Mouse (Mus musculus) ES-E14 (cell line): Measurements from ENCODE around the gene Atp1b2.

ENCODE experiments used
- CHD2 ChIP-seq: IDR thresholded peaks from 2 replicates; pipeline ENCODE4 v1.6.1; 2014; ENCODE audit warnings: mild to moderate bottlenecking, low read depth, low read length, inconsistent platforms
- MAFK ChIP-seq: IDR thresholded peaks from 2 replicates; pipeline ENCODE4 v1.6.1; 2014; ENCODE audit warnings: mild to moderate bottlenecking, low read depth, low read length, inconsistent platforms; ENCODE audit not compliant: insufficient read depth
- ZC3H11A ChIP-seq: IDR thresholded peaks from 2 replicates; pipeline ENCODE4 v1.6.1; 2012; ENCODE audit warnings: low read depth, mild to moderate bottlenecking, inconsistent platforms, low read length, borderline replicate concordance
- ZNF384 ChIP-seq: IDR thresholded peaks from 2 replicates; pipeline ENCODE4 v1.6.1; 2012; ENCODE audit warnings: low read depth, low read length, inconsistent platforms

DNA sequence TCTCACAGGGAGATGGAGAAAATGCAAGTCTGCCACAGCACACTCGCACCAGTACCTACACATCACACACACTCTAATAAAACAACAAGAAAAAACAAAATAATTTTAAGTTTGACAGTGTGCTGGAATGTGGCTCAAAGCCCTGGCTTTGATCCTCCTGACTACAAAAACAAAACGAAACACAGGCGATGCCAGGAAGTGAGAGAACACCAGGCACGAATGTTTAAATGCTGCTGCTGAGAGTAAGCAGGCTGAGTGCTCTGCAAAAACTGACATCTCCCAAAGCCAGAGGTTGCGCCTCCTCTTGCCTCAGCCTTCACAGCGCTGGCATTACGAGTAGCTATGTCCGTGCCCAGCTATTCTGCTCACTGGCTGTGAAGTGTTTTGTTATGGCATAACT, 40.6 kb downstream of the Atp1b2 start:
- TF ChIP-seq MAFK (no peak), CHD2 (no peak), ZNF384 (no peak), ZC3H11A (no peak)
